ENCODE assay signal across 8 mouse cellular contexts in the genomic region with DNA sequence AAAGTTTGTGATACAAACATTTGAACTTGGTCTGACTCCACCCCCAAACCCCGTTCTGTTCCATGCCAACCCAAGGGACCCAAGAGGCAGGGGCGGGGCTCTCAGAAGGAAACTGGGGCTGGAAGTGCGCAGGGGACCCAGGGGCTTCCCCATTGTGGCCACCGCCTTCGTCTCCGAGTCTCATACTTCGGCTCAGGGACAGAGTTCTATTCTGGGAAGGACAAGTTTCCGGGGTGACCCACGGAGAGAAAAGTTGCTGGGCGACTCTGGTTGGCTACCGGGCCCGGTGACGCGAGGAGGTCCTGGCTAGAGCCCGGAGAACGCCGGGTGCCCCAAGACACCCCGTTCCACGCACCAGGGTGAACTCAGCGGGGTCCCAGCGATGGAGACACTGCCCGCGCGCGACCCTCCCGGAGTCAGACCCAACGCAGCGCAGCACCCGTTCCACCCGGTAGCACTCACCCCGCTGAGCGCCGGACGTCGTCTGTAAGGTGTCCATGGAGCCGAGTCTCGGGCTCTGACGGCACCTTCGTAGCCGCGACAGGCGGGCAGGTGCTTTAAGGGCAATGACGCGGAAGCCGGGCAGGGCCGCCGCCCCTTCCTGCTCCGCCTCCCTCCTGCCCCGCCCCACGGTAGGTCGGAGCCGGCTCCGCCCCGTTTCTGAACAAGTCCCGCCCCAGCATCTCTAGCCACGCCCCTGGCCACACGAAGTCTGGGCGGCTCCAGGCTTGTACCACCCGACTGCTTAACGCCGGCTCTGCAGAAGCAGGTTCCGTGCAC. TPM values are rescaled to one million over a fixed set of nuclear protein-coding genes. Genes with fewer than 3 reads are reported as not detected.
DNase-seq lines count a peak whose midpoint lies in the region; ATAC-seq lines count a peak whose summit lies in the region.

A gene (minus strand): TSS at position 536 of the 780 bp plus-strand sequence.

- H3K36me3 ChIP-seq in liver, embryonic 11.5 days (ENCODE audit: control insufficient read depth, insufficient read depth, low read length) = no peaks in the 10 kb centered on the region

- H3K9ac ChIP-seq in liver, embryonic 11.5 days (ENCODE audit: low read depth, low read length) = peak within 1 kb of the TSS; percentile 69

- no peaks in the 10 kb centered on the region for H3K9me3 ChIP-seq in liver, embryonic 11.5 days (ENCODE audit: control insufficient read depth, low read length)

- no peaks in the 10 kb centered on the region for H3K27me3 ChIP-seq in liver, embryonic 11.5 days (replicated peaks; ENCODE audit: control insufficient read depth, insufficient read depth, low read length)

- ATAC-seq in liver, embryonic 11.5 days (replicated peaks; ENCODE audit: low FRiP score) = peak; percentile 92
- ATAC-seq in monocyte, adult 5-6 weeks (replicated peaks; ENCODE audit: insufficient number of reproducible peaks, low FRiP score, low TSS enrichment, poor library complexity, severe bottlenecking) = peak; percentile 66

- H3K4me2 ChIP-seq in liver, embryonic 11.5 days = peak within 1 kb of the TSS; percentile 99

- peak within 1 kb of the TSS; percentile 45; the same call in 1 of the 2 replicates for H3K27ac ChIP-seq in liver, embryonic 11.5 days (ENCODE audit: low read depth, low read length)

- peak; percentile 82 for DNase-seq in 3T3-L1 (ENCODE audit: low read depth, low spot score)
- DNase-seq in adrenal gland, adult 18-20 months (ENCODE audit: low spot score in 2 of 2) = peak; percentile 91 to 92
- peak; percentile 72 for DNase-seq in embryo, embryonic 11.5 days (ENCODE audit: low read depth, low spot score)
- peak; percentile 99 for DNase-seq in heart, adult 11 months
- DNase-seq in kidney, adult 11 months = peak; percentile 89
- DNase-seq in liver, embryonic 11.5 days (ENCODE audit: low spot score) = peak; percentile 92
- peak; percentile 92 to 96 for DNase-seq in spleen, postnatal 4 days (ENCODE audit: low spot score in 2 of 2)

- peak within 1 kb of the TSS; percentile 75 for H3K4me3 ChIP-seq in liver, embryonic 11.5 days (ENCODE audit: low read depth, low read length)

- under 1% methylated on average over 62 of the region's 62 CpGs for WGBS in liver, embryonic 11.5 days

- peaks cover 44% of the 10 kb centered on the region for H3K4me1 ChIP-seq in liver, embryonic 11.5 days (replicated peaks; ENCODE audit: control insufficient read depth, insufficient read depth, low read length)

RNA-seq across cellular contexts. Expression of the gene that starts here (rescaled TPM):
- 1 to 10 TPM; 4.1 to 6.5 TPM for total RNA-seq in adrenal gland, adult 18-20 months (2021)
- polyA plus RNA-seq in liver, embryonic 11.5 days (2014; fragmentation: Nextera tagmentation; extraction: Ambion mirVana) = 1.0 and 1.3 TPM in 2 replicates
- total RNA-seq in monocyte, adult 5-6 weeks (2017) = 21.4 to 36.0 TPM (median 24.0 TPM) in 3 replicates

Comparison
In these comparisons a context has a peak if more than half of its experiments do, and no peak if none do; other contexts are left out.
1. Peak in every context shown above with its lines: DNase-seq, ATAC-seq, H3K4me3 ChIP-seq and H3K27ac ChIP-seq.